Mouse (Mus musculus) ES-E14 (cell line): ENCODE measurements around the gene Srl. TPM values are rescaled to one million over a fixed set of nuclear protein-coding genes. Genes with fewer than 3 reads are reported as not detected.
"Not testable (repeated sequence)": the region's sequence is repeated elsewhere in the genome, so short reads cannot be mapped to it uniquely, and the experiment has no call there.

Experiments used
- DNase-seq: peaks from one replicate; pipeline ENCODE4 v3.0.0-alpha.2; 2013; ENCODE audit warnings: low read depth, low spot score
- H3K27ac ChIP-seq: 2 replicates; pipeline ENCODE4 v1.5.1; 2012; ENCODE audit warnings: low read depth, mild to moderate bottlenecking, low read length, moderate library complexity, mixed read lengths; ENCODE audit not compliant: poor library complexity, insufficient read depth, severe bottlenecking
- H3K36me3 ChIP-seq: 2 replicates; pipeline ENCODE4 v1.6.1; 2012; ENCODE audit warnings: mild to moderate bottlenecking, low read length, moderate library complexity, mixed read lengths; ENCODE audit not compliant: control insufficient read depth, poor library complexity, insufficient read depth, severe bottlenecking
- H3K4me1 ChIP-seq, 2 experiments: fragments of 150-350 bp in 1 of 2; sonication (generic) in 1 of 2; 2 replicates each; pipeline ENCODE4 v1.6.1; 2012; ENCODE audit warnings: low read length in 2 of 2, mild to moderate bottlenecking in 1 of 2, mixed read lengths in 1 of 2; ENCODE audit not compliant: control insufficient read depth in 2 of 2, insufficient read depth in 2 of 2, poor library complexity in 1 of 2
- H3K4me3 ChIP-seq, 2 experiments: fragments of 150-350 bp in 1 of 2; sonication (generic) in 1 of 2; 2 replicates each; pipeline ENCODE4 v1.5.1; 2012; ENCODE audit warnings: low read length in 2 of 2, low read depth in 1 of 2, mild to moderate bottlenecking in 1 of 2, mixed read lengths in 1 of 2; ENCODE audit not compliant: insufficient read depth in 1 of 2, poor library complexity in 1 of 2, severe bottlenecking in 1 of 2
- H3K9ac ChIP-seq: 2 replicates; pipeline ENCODE4 v1.6.1; 2012; ENCODE audit warnings: low read depth, mild to moderate bottlenecking, low read length, mixed read lengths; ENCODE audit not compliant: poor library complexity, insufficient read depth, severe bottlenecking
- H3K9me3 ChIP-seq: fragments of 150-350 bp; sonication (generic); 2 replicates; pipeline ENCODE4 v1.6.1; 2012; ENCODE audit warnings: low read depth, mild to moderate bottlenecking, low read length; ENCODE audit not compliant: control insufficient read depth, insufficient read depth
- CHD2 ChIP-seq: IDR thresholded peaks from 2 replicates; pipeline ENCODE4 v1.6.1; 2014; ENCODE audit warnings: mild to moderate bottlenecking, low read depth, low read length, inconsistent platforms
- HCFC1 ChIP-seq: IDR thresholded peaks from 2 replicates; pipeline ENCODE4 v1.6.1; 2012; ENCODE audit warnings: low read length, inconsistent platforms, borderline replicate concordance; ENCODE audit not compliant: insufficient read depth
- MAFK ChIP-seq: IDR thresholded peaks from 2 replicates; pipeline ENCODE4 v1.6.1; 2014; ENCODE audit warnings: mild to moderate bottlenecking, low read depth, low read length, inconsistent platforms; ENCODE audit not compliant: insufficient read depth
- ZC3H11A ChIP-seq: IDR thresholded peaks from 2 replicates; pipeline ENCODE4 v1.6.1; 2012; ENCODE audit warnings: low read depth, mild to moderate bottlenecking, inconsistent platforms, low read length, borderline replicate concordance
- ZNF384 ChIP-seq: IDR thresholded peaks from 2 replicates; pipeline ENCODE4 v1.6.1; 2012; ENCODE audit warnings: low read depth, low read length, inconsistent platforms
- in situ Hi-C, 2 experiments: fragments of 600-800 bp; cut with MboI; formaldehyde crosslinking; loops; one replicate each; pipeline ENCODE4 v1.15.1; 2025; ENCODE audit warnings: low sequenced_read_pairs in 2 of 2, inconsistent platforms in 1 of 2; ENCODE audit not compliant: unreplicated experiment in 2 of 2
- total RNA-seq: library from RNA; depleted of rRNA; stranded (reverse); fragments of 300-350 nt; gene quantifications from 2 replicates; pipeline ENCODE4 v1.2.3, GENCODE M21; 2012

The Srl gene
- total RNA-seq, 1 experiment, result 28.0 TPM

DNA sequence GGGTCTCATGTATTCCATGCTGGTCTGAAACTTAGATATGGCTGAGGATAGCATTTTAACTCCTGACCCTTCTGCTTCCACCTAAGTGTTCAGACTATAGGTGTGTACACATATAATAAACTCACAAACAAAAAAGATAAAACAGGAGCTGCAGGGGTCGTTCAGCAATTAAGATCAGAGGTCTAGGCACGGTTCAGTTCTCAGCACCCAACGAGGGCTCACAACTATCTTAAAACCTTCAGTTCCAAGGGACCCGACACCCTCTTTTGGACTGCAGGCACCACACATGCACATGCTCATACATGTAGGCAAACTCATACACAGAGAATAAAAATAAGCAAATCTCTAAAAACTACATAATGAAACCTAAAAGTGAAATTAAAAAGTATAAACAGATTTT lies 583 bp downstream of the Srl start:
- Histone ChIP-seq H3K4me3 (peak overlapping the region; percentile 64 to 68; a peak in 3 of 4 replicates), H3K9me3 (no peaks in the 10 kb centered on the region), H3K4me1 (peaks cover 0 to 15% of the 10 kb centered on the region in 2 experiments; a peak in 3 of 4 replicates), H3K27ac (no peak overlapping the region), H3K9ac (peak overlapping the region; percentile 51; the same call in 1 of the 2 replicates), H3K36me3 (peaks cover 10% of the 10 kb centered on the region)
- DNase-seq, result no peak
- TF ChIP-seq MAFK (no peak), HCFC1 (no peak), ZC3H11A (no peak), CHD2 (no peak), ZNF384 (no peak)
- in situ Hi-C loops, result no loop called here

DNA sequence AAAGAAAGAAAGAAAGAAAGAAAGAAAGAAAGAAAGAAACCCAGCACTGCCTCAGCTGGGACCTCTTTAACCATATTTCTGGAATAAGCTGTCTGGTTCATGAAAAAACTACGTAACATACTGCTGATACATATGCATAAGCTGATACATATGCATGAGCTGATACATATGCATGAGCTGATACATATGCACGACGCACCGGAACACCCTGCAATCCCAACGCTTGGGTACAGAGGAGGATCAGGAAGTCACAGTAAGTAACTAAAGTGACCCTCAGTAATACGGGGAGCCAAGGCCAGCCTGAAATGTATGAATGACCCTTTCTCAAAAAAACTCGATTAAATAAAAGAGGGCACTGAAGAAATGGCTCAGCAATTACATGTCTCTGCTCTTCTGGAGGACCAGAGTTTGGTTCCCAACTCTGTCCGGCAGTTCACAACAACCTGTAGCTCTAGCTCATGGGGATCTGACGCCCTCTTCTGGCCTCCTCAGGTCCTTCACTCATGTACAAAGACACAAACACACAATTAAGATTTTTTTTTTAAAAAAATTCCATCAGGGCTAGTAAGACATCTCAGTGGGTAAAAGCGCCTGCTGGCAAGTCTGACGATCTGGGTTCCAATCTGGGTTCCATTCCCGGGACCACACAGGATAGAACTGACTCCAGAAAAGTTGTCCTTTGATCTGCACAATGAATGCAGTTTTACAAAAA lies 1.4 kb downstream of the Srl start:
- H3K9me3 ChIP-seq, result no peaks in the 10 kb centered on the region
- in situ Hi-C loops, result no loop called here
- DNase-seq, result peak; percentile 38
- H3K9ac ChIP-seq, result no peak overlapping the region
- H3K36me3 ChIP-seq, result peaks cover 5% of the 10 kb centered on the region
- peaks cover 0 to 10% of the 10 kb centered on the region in 2 experiments; a peak in 3 of 4 replicates for H3K4me1 ChIP-seq
- peak; percentile 79; the same call in 1 of the 2 replicates for TF ChIP-seq ZNF384
- TF ChIP-seq CHD2, result no peak
- no peak for TF ChIP-seq MAFK
- peak; percentile 25; the same call in 1 of the 2 replicates for TF ChIP-seq ZC3H11A
- no peak overlapping the region for H3K27ac ChIP-seq
- H3K4me3 ChIP-seq, result peak overlapping the region; percentile 18 to 68; a peak in 3 of 4 replicates

DNA sequence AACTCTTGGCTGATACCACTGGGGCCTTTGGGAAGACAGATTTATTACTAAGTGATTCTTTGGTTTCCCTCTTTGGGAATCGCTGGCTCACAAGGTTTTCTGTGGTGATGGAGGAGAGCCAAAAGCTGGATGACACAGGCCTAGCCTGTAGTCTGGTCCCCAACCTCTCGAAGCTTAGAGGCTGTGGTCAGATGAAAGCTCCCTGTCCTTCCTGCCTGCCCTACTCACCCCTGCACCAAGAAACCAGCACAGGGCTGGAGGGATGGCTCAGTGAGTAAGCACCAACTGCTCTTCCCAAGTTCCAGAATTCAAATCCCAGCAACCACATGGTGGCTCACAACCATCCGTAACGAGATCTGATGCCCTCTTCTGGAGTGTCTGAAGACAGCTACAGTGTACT lies 2.1 kb downstream of the Srl start:
- Histone ChIP-seq H3K27ac (no peak overlapping the region), H3K9ac (peak overlapping the region; percentile 48; the same call in 1 of the 2 replicates), H3K4me1 (peaks cover 0 to 8% of the 10 kb centered on the region in 2 experiments; a peak in 3 of 4 replicates), H3K36me3 (peaks cover 2% of the 10 kb centered on the region; the same call in 1 of the 2 replicates), H3K4me3 (no peak overlapping the region), H3K9me3 (no peaks in the 10 kb centered on the region)
- in situ Hi-C loops, result no loop called here
- TF ChIP-seq ZNF384 (no peak), MAFK (no peak), CHD2 (no peak), HCFC1 (no peak), ZC3H11A (no peak)
- DNase-seq, result no peak

DNA sequence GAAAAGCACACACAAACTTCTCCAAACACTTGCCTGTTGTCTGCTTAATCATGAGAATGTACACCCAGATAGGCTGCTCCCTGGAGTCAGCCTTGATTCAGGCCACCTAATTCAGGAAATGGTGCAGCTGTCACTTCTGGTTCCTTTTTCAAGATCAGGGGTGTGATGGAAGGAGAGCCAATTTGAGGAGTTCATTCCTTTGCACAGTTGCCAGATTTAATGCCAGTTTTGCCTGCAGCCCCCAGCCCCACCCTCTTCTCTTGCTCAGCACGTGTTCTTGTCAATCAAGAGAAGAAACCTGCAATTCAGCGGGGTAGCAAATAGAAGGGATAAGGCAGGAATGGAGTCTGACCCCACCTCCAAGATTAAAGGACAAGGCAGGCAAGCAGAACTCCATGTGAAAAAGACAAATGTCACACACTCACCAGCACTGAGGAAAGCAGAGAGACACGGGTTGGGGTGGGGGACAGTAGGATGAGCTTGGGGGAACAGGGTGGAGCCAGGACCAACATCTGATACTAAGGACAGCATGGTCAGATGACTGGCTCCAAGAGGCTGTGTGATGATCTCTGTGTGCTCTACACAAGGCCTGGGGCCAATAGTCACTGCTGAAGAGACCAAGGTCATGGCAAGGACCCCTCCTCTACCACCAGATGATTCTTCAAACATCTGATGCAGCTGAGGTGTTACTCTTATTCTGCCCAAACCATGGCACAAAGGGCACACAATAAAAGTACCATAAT lies 3.8 kb downstream of the Srl start:
- H3K9ac ChIP-seq, result no peak overlapping the region
- no peaks in the 10 kb centered on the region; the same call in 1 of the 2 replicates for H3K36me3 ChIP-seq
- in situ Hi-C loops, result no loop called here
- peaks cover 0 to 8% of the 10 kb centered on the region in 2 experiments; a peak in 2 of 4 replicates for H3K4me1 ChIP-seq
- DNase-seq, result no peak
- no peaks in the 10 kb centered on the region for H3K9me3 ChIP-seq
- H3K27ac ChIP-seq, result no peak overlapping the region
- H3K4me3 ChIP-seq, result no peak overlapping the region
- no peak for TF ChIP-seq ZC3H11A
- no peak for TF ChIP-seq HCFC1
- TF ChIP-seq ZNF384, result no peak
- no peak for TF ChIP-seq CHD2
- no peak for TF ChIP-seq MAFK

DNA sequence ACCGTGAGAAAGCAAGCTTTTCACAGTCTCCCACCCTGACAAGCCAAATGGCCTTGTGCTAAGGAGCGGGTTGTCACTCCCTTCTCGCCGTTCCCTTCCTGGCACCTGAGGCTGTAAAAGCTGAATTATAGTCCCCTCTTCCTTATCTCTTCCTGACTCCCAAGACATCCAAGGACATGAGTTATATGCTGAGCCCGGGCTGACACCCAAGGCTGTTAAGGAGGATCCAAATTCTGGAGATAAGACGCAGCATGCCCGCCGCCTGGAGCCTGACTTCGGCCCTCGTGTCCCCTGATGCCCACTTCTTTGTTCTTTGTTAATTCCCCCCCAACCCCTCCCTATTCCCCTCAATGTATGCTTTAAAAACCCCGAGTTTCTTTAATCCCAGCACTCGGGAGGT lies 14.2 kb downstream of the Srl start:
- H3K4me1 ChIP-seq, H3K4me3 ChIP-seq, H3K9ac ChIP-seq, in situ Hi-C loops, DNase-seq, H3K9me3 ChIP-seq, H3K36me3 ChIP-seq, H3K27ac ChIP-seq: not testable (repeated sequence)
